Mouse (Mus musculus): ENCODE measurements around the gene Errfi1.

Errfi1 gene

DNA sequence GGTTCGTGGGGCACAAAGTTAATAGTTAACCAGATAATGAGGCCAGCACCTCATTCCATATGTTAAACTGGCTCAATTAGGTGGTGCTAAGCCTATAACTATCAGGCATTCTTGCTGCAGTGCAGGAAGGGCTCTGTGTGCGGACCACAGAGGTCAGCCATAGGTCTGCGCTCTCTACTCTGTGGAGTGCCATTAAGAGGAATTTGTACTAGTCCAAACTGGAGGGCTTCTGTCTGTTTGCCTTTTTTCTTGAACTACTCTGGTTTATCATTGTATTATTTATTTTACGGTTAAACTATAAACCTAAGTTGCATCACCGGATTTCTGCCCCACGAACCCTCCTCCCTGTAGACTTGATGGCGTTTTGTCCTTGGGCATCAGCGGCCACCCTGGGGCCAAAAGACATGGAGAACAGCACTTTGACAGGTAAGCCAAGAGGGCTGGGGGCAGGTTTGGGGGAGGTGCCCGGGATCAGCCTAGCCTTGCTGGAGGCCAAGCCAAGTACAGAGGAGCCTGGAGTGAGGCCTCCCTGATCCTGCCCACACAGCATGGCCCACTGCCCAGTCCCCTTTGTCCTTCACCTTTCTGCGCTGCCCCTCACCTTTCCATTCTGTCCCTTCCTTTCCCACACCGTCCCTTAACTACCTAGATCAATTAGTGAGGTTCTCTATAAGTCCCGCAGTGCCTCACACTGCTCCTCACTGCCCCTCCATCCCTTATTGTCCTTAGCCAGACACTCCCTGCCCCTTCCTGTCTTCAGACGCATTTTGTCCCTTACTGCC is at the start of gene Errfi1:
Errfi1 (plus strand) TSS at position 240 of the 782 bp plus-strand sequence.
- DNase-seq: peak; percentile 87

DNA sequence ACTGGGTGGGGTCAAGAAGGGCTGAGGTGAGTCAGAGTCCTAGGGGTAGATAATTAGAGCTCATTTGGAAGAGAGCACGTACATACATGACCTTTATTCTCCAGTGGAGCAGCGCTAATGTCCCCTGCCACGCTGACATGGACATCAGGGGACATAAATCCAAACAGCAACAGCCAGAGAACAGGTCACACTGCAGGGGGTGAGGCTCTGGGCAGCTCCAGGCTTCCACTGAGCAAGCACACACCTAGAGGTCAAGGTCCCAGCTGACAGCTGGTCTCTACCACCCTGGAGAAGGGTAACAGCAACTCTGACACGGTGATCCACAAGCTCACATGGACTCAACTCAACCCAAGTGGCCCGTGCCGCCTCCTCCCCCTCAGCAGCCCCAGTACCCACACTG is 49.5 kb upstream of the Errfi1 start:
- peak; percentile 42 for DNase-seq

DNA sequence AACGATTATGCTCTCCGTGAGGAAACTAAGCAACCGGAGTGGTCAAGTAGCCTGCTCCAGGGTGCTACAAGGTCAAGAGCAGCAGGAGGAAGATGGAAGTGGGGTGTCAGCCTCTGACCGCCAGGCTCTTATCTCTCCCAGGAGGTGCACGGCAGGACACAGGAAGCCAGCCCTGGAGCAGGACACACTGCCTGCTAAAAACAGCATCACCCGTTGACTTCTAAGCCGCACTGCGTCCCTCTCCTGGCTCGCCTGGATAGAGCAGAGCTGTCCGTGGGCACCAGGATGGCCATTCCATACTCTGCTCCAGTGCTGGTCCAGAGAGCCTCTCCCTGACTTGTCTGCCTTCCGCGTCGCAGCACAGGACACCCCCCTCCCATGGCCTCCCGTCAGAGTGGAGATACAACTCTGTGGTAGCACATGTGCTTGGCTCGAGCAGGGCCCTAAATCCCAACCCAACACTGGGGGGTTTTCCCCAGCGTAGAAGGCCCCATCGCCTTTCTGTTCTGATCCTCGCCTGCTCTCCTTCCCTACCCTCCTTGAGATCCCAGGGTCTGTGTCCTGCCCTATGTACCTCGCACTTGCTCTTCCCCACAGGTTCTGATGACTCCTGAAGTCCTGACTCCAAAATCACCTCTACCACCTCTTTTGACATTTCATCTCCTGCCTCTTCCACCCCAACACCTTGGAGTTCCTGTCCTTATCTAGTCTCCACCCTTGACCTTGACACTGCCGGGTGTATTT is 45.8 kb upstream of the Errfi1 start:
- no peak for DNase-seq

DNA sequence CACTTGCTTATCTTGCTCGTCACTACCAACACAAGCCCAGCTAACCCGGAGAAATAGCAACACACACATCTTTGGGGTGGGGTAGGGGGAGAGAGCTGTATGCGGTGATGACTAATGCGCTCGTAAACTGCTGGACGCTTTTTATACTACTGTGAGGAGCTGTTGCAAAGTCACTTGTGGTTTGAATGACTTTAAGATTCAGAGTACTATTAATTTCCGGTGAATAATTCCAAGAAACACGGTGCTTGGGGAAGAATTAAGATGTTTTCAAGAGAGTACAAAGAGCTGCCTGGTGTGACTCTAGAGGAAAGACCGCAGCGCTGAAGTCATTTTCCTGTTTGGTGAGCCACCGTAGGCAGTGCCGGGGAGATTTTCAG is 45.3 kb upstream of the Errfi1 start:
- DNase-seq: no peak

DNA sequence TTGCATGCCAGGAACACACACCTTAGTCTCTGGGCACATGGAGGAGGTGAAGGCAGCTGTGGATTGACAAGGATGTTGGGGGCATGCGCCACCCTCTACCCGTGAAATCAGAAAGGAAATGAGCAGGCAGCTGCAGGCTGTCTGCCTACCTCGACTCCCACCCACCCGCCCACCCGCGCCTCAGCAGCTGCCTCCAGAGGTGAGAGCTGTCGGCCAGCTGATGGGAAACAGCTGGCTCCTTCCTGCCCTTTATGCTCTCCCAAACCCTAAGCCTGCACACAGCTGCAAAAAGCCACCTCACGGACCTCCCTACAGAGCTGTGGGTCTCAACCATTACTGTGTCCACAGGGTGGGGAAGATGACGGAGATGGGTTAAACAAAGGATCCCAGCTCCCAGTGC is 44.4 kb upstream of the Errfi1 start:
- no peak for DNase-seq

DNA sequence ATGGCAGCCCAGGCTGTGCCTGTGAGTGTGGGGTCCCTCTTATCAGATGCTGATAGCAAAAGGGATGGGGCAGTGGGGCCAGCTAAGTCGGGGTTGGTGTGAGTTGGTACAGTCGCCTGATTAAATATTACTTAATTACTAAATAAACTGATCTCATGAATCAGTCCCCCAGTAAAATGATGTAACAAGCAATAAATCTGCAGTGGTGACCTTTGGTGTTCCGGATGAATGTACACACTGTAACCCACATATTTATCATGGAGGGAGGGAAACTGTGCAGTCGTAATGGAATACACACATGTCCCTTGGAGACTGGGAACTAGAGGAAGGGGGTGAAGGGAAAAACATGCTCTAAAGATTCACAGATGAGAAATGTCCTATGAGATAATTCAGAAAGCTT is 38.6 kb upstream of the Errfi1 start:
- DNase-seq: no peak

DNA sequence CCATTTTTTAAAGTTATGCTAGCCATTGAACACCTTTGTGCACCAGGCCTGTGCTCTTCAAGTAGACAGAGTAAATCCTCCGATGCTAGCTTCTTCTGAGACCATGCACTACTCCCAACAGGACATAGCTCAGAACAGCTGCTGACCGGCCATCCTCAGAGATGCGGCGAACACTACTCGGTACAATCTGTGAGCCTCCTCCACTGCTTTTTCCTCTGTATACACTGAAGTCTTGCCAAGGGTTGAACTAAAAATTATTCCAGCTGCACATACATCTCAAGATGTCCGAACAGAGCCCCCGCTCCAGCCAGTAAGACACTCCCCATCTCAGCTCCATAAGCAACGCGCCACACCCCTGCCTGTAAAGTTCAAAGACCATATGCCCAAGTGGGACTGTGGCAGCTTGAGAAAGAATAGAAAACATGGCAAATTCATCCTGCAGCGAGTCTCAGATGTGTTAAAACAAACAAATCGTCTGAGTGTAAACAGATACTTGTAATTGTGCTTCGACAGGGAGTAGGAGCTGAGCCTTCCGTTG is 37.2 kb upstream of the Errfi1 start:
- DNase-seq: no peak

DNA sequence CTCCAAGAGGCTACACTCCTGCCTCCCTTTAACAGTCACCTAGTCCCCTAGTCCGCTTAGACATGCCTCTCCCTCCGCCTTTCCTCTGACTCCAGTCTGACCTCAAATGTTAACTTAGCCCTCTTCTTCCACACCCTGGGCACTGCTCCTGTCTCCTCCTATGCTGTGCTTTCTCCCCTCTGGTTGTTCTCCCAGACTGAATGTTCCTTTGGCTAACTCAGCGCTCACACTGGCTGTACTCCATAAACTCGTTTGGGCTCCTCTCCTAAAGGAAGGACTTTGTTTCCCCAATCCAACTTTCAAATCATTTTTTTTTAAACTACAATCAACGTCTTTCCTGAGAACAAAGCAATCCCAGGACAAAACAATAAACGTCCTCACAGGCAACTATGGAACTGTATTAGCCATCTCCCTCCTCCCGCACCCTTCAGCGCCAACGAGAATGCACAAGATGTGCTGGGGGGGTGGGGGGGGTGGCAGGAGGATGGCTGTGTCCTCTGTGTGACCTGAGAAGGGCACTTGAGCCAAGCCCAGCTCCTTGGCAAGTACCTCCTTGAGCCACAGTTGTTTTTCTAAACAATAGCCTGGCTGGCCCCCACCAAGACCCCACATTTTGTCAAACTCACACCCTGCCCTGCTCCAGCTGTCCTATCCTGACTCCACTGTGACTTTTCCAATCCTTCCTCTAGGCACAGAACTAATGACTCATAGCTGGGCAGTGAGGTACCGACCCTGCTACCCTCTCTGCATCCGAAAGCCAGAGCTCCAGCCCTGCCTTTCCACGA is 34.4 kb upstream of the Errfi1 start:
- no peak for DNase-seq

DNA sequence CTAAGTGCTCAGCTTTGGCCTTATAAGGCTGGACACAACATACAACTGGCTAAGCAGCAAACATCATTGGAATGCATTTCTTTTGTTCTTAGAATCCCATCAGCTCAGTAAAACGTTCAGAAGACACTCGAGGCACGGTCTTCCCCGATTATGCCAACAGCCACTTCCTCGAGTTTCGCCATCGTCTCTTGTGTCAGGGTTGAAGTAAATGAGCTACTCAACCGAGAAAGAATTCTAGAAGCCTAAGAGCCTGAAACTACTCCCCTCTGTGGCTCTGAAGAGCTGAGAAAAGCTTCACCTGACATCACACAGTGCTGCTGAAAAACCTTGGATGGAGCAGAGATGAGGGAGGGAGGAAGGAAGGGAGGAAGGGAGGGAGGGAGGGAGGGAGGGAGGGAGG is 32.3 kb upstream of the Errfi1 start:
- DNase-seq: no peak

DNA sequence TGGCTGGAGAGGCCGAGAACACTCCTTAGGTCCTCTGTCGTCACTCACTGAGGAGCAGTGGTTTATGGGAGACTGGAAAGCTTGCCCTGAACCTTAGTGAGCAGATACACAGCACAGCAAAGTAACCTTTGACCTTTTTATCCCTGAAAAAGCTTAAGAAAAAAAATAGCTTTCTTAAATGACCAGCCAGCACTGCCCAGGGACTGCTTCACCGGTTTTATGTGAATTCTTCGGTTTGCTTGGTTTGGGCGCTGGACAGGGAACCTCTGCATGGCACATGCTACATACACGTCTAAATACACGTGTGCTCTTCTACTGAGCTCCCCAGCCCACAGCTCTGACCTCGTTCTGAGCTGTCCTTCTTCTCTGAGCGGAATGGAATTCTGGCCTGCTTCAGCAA is 31.1 kb upstream of the Errfi1 start:
- DNase-seq: peak; percentile 24

DNA sequence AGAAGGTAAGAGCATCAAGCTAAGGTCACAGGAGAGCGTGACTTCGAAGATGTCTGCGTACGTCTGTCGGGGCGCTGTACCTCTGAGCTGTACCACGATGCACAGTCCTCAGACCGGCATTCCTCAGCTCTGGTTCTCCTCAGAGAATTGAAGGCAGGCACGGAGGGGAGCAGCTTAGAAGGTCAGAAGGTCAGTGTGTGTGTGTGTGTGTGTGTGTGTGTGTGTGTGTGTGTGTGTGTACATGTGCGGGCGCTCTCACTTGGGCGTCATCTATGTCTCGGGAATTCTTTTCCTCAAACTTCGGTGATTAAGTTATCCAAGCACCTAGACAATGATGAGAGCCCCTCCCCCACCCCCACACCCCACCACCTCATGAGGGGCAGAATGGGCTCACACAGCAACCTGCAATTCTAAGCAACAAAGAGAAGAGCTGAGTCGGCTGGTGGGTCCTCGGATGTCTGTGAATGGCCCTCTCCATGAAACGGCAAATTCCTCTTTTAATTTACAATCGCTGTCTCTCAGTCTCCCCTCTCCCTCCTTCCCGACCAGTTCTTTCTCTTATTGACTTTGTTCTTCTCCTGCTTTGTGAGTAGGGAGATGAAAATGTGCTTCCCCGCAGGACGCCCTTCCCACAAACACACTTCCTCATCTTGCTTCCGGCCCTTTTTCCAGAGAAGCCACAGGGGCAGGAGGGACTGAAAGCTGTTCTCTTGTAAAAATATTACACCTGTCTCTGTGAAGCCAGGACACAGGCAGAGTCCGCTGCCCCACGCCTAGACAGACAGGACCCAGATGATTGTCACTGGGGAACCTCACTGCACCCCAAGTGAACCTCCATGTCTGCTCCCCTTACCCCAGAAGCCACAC is 29.9 kb upstream of the Errfi1 start:
- DNase-seq: no peak

DNA sequence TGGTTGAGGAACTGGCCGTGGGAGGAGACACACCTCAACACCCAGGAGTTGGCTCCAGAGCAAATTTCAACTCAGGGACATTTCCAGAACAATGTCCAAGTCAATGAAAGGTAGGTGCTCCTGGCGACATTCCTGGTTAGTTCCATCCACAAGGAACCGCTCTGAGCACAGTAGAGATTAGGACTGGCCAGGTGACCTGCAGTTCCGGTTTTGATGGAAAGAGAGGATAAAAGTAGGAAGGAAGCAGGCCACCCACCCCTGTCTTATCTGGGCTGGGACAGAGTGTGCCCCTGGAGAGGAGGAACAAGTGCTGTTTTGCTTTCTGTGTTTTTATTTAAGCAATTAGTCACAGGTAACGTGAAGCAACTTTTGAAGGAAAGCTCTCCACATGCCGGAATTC is 28.8 kb upstream of the Errfi1 start:
- DNase-seq: peak; percentile 46

DNA sequence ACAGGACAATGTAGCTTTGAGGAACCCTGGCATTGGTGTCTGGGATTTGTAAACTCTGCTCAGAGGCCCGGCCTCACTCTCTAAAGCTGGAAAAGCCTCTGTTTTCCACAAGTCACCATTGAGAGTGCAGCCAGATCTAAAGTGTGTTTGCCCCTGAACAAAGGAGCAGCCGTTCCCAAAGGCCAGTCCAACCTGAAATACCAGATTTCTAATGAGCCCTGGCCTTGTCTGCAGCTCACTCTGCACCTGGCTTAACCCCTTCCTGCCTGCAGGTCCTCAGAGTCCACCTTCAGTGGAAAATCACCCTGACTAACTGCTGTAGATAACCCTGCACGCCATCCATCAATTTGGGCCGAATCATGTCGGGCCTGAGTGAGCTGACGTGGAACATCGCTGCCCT is 28.2 kb upstream of the Errfi1 start:
- peak; percentile 65 for DNase-seq

DNA sequence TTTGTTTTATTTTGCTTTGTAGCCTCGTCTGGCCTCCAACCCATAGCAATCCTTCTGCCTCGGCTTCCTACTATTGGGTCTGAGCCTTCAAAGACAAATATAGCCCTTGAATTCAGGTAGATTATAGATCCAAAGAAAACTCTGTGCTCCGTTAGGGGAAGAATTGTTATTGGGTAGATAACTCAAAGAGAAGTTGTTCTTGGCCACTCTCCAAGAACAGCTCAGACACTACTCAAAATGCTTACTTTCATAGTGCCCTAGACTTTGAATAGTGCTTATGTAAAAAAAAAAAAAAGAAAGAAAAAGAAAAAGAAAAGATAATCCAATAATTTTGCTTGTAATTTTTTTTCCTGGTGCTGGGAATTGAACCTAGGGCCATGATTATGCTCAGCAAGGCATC is 22.4 kb upstream of the Errfi1 start:
- no peak for DNase-seq

DNA sequence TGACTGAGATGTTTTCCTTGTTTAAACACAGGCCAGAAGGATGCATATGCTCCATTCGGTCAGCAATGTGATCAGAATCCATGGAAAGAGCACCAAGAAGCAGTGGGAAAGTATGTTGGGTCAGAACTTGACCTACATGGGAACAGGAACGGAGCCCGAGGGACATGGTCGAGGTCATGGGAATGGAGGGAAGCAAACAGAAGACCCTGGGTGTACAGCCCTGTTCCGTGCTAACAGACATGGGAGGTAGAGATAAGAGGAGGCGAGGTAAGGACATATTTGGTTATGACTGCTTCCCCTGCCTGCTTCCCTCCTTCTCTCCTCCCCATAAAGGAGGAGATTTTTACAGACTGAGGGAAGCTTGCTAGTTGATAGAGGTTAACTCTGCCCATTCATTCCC is 21.8 kb upstream of the Errfi1 start:
- DNase-seq: no peak

DNA sequence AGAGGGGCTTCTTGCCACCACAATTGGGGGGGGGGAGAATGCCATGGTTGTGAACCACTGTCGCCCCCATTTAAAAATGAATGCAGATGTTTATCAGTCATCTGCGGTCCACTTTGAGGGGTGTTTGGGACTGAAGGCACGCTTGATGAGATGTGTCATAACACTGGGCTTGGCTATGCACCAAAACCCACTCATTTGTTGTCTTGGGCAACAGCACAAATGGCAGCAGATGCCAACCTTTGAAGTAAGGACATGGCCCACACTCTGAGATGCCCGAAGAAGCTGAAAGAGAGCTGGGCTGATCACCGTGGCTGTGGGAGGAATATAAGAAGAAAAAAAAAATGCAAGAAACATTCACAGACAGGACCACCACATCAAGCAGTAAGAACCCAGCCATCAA is 18.6 kb upstream of the Errfi1 start:
- DNase-seq: no peak

DNA sequence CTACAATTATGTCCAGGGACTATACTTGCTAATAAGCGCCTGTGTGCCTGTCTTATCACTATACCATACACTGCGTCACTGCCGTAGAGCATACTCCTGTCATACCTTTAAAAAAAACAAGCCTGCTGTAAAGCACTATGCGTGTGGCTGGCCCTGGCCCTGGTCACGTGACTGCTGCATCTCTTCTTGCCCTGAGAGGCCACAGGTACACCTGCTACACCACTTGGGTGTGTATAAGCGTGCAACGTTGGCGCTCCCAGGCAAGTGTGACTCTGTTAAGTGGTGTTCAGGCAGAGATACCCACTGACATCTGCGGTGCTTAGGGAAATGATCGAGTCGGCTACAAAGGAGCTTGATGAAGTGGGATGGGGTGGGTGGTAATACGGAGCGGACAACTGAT is 17.5 kb upstream of the Errfi1 start:
- DNase-seq: no peak

DNA sequence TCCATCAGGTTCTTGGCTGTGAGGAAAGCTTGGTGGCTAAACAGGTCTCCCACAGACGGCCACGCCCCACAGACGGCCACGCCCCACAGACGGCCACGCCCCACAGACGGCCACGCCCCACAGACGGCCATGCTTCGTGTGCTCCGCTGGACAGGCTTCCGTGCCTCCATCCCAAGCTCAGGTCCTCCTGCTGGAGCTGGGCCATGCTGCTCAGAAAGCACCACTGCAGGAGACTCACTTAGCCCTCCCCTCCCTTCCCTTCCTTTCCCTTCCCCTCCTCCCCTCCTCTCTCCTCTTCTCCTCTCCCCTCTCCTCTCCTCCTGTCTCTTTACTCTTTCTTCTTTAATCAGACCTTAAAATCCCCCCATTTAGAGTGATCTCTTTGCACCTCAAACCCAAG is 16.8 kb upstream of the Errfi1 start:
- no peak for DNase-seq

DNA sequence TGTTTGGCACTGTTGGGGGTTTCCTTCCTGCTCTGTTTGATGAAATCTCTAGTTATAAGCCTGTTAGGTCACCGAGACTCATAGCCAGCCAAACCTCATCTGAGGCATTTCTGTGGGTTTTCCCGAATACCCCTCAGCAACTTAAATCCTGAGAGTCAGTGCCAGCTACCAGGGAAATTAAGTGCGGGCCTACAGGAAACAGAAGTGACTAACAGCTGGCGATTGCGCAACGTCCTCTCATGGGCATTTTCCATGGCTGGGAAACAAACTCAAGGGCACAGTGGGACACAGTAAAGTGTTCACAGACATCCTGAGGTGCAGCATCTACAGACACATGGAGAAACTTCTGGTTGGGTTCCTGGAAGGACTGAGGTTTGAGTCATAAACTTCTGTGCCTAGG is 16.3 kb upstream of the Errfi1 start:
- peak; percentile 38 for DNase-seq

DNA sequence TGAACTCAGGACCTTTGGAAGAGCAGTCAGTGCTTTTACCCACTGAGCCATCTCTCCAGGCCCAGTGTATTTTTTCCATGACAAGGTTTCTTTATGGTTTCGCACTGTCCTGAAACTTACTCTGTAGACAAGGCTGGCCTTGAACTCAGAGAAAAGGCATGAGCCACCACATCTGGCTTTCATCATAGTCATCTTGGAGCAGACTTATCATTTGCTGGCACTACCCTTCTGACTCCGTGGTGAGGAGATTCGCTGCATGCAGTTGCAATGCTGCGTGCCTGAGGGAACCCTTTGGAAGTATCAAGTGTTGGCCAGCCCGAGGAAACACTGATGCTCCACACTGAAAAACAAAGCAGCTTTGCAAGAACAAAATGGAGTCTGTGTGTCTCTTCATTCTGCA is 11.7 kb upstream of the Errfi1 start:
- no peak for DNase-seq

DNA sequence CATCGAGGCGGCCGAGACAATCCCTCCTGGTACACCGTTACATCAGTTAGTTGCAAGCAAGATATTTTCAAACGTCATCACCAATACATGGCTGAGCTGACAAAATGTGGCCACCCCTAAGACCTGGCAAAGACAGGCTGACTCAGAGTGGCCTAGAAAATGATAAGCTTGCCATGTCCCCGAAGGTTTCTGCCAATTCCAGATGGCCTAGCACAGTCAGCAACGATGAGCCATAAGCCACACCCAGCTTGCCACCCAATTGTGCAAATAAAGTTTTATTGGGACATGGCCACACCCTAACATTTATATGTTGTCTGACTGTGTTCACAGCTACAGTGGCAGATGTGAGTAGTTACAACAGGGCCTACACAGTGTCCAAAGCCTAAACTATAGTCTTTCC is 10.5 kb upstream of the Errfi1 start:
- DNase-seq: no peak

DNA sequence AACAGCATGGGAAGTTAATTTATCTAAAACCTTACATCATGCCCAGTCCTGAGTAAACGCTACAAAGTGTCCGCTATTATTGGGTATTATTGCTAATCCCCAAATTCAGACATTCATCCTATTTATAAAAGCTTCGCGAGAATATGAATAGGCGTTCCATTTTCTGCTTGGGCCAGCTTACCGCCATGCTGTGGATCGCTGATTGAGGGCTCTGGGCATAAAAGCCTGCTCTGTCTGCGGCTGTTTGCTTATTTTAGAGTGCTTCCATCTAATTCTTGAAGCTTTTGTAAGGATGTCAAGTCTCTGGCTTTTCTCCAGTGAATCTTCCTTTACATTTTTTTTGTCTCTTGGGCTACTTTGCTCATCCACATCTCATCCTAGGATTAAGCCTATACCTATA is 7.4 kb upstream of the Errfi1 start:
- no peak for DNase-seq

DNA sequence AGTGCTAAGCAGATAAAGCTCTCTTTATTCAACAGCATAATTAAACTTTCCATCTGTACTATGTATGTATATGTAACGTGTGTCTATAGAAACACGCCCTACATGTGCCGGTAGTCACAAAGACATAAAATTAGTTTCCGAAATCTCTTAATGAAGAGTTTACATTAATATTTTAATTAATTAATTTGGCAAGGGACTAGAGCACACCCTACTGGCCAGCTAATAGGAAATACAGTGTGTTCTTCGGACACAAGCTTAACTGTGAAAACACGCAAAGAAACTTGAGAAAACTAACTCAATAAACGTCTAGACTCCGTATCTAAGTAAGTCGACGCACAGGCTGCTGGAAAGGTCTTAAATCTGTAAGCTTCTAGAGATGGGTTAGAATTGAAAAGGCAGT is 3.8 kb upstream of the Errfi1 start:
- DNase-seq: no peak

Data from kidney, adult 18-20 months (tissue).